Mouse (Mus musculus) cerebral cortex, adult 2 months (tissue): ENCODE measurements around the gene Clptm1l.

Source experiments
- WGBS: fragments of 180-500 bp; shearing (Covaris S2); methylation state at CpG from one replicate; pipeline ENCODE4 v1.1.7; 2018; 5-methylcytosine and 5-hydroxymethylcytosine counted together

Clptm1l gene

DNA sequence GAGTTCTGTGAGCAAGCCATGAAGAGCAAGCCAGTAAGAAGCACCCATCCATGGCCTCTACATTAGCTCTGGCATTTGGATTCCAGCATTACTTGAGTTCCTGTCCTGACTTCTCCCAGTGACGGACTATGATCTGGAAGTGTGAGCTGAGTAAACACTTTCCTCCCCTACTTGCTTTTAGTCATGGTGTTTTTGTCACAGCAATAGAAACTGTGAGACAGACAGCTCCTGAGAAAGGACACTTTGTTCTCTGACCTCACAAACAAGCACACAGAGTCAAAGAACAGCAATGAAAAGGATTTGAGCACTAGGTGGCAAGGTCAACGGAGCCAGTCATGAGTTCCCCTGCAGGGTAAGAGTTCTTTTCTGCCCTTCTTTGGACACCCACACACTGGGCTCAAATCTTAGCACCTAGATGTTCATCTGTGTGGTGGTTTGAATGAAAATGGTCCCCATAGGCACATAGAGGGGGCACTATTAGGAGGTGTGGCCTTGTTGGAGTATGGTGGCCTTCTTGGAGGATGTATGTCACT is 56.4 kb downstream of the Clptm1l start:
- 75% methylated on average over 2 of the region's 2 CpGs for WGBS
